In genomic region chr8:47243016-47243630, GRCm38 (mm10) we compare ENCODE assay signal across 8 mouse cellular contexts.
DNase-seq lines count a peak whose midpoint lies in the region; ATAC-seq and TF ChIP-seq lines count a peak whose summit lies in the region.

No protein-coding gene starts in this region.

- 21% methylated on average over 8 of the region's 8 CpGs for WGBS in lung, adult 2 months

- no peak for DNase-seq in lung, adult 2 months
- no peak for DNase-seq in lung, postnatal 14 days
- DNase-seq in fat pad, adult 2 months (ENCODE audit: extremely low read depth, low read depth, low spot score): peak; percentile 50
- peak; percentile 10 for DNase-seq in hindlimb bud, embryonic 11.5 days (ENCODE audit: extremely low spot score, low read depth, low spot score)
- DNase-seq in adrenal gland, postnatal 36 days: no peak
- DNase-seq in right cerebral cortex, postnatal 10 days (ENCODE audit: low spot score in 2 of 2): no peak
- DNase-seq in T-cell, adult 2 months (ENCODE audit: low spot score): no peak

- TF ChIP-seq CTCF in lung, adult 2 months (IDR thresholded peaks at IDR 0.05; ENCODE audit: insufficient read depth, low read length): no peak

- no peak for TF ChIP-seq POLR2A in lung, adult 2 months (IDR thresholded peaks at IDR 0.05; ENCODE audit: borderline replicate concordance, extremely low read depth, low read depth, low read length)

- H3K4me3 ChIP-seq in lung, adult 2 months (replicated peaks; ENCODE audit: extremely low read depth, low read depth, low read length): peak overlapping the region; percentile 50

- peaks cover 8% of the 10 kb centered on the region for H3K4me1 ChIP-seq in lung, adult 2 months (ENCODE audit: control insufficient read depth, insufficient read depth, low read length)

- peak; percentile 81 for ATAC-seq in megakaryocyte progenitor cell, adult 5-6 weeks (replicated peaks; ENCODE audit: poor library complexity)

Comparison
In these comparisons a context has a peak if more than half of its experiments do, and no peak if none do; other contexts are left out.
1. DNase-seq: peak in fat pad, adult 2 months (single experiment) and hindlimb bud, embryonic 11.5 days (single experiment); none in lung, adult 2 months (single experiment), lung, postnatal 14 days (single experiment), adrenal gland, postnatal 36 days (0 of 2), right cerebral cortex, postnatal 10 days (0 of 2) and T-cell, adult 2 months (single experiment).